In the genomic region with DNA sequence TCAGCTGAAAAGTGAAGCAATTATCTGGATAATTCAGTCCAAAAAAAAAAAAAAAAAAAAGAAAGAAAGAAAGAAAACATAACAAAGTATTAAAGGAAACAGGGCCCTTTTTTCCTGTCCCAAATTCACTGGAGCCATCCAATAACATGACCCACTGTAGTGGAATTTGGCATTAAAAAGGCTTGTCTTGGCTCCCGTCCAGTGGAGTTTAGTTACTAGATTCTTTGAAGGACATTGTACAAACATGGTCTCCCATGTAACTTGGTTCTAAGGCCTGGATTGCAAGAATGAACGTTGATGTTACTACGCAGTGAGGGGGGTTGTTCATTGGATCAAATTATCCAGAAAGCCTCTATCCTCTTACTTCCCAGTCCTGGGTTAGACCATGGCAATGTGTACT, we compare ENCODE assay signal across 10 mouse cellular contexts.
DNase-seq lines count a peak whose midpoint lies in the region; ATAC-seq and TF ChIP-seq lines count a peak whose summit lies in the region.
"Had no signal": no experiment of that assay in that cellular context is flagged by ENCODE, and none has a peak within 500 bp of the region (broad histone marks: within the 10 kb centered on the region; RNA-seq: fewer than 3 reads in every experiment).

No protein-coding gene starts in this region.

- H3K27ac ChIP-seq in midbrain, embryonic 14.5 days (replicated peaks; ENCODE audit: low read depth, low read length) = no peak overlapping the region
- H3K27ac ChIP-seq in midbrain, embryonic 13.5 days = no peak overlapping the region
- H3K27ac ChIP-seq in lung, postnatal 0 days (ENCODE audit: low read length) = no peak overlapping the region

- DNase-seq in midbrain, embryonic 14.5 days = peak; percentile 36
- DNase-seq in adrenal gland, postnatal 25 days = peak; percentile 67
- peak; percentile 82 for DNase-seq in heart, postnatal 4 days
- DNase-seq in lung, postnatal 0 days (ENCODE audit: low spot score) = peak; percentile 53
- DNase-seq in layer of hippocampus, adult 9-10 months (ENCODE audit: low spot score) = no peak
- no peak for DNase-seq in right cerebral cortex, postnatal 25 days
- DNase-seq: cerebellum, adult 11-12 months had no signal

- no peaks in the 10 kb centered on the region for H3K36me3 ChIP-seq in midbrain, embryonic 14.5 days (ENCODE audit: control insufficient read depth, insufficient read depth, low read length)
- no peaks in the 10 kb centered on the region for H3K36me3 ChIP-seq in midbrain, embryonic 13.5 days
- no peaks in the 10 kb centered on the region for H3K36me3 ChIP-seq in lung, postnatal 0 days (ENCODE audit: insufficient read depth, low read length)
- H3K36me3 ChIP-seq: G1E had no signal

- H3K4me2 ChIP-seq in midbrain, embryonic 14.5 days (ENCODE audit: low read length) = no peak overlapping the region
- no peak overlapping the region for H3K4me2 ChIP-seq in midbrain, embryonic 13.5 days (replicated peaks)
- no peak overlapping the region for H3K4me2 ChIP-seq in lung, postnatal 0 days (replicated peaks; ENCODE audit: low read depth, low read length)

- H3K9me3 ChIP-seq in midbrain, embryonic 14.5 days (ENCODE audit: control insufficient read depth, low read length) = no peaks in the 10 kb centered on the region
- H3K9me3 ChIP-seq in midbrain, embryonic 13.5 days = no peaks in the 10 kb centered on the region
- no peaks in the 10 kb centered on the region for H3K9me3 ChIP-seq in lung, postnatal 0 days (ENCODE audit: low read length)

- peaks cover 10% of the 10 kb centered on the region; the same call in 1 of the 2 replicates for H3K27me3 ChIP-seq in midbrain, embryonic 14.5 days (ENCODE audit: control insufficient read depth, insufficient read depth, low read length)
- peaks cover 22% of the 10 kb centered on the region for H3K27me3 ChIP-seq in midbrain, embryonic 13.5 days
- H3K27me3 ChIP-seq in lung, postnatal 0 days (replicated peaks; ENCODE audit: insufficient read depth, low read length) = no peaks in the 10 kb centered on the region

- H3K9ac ChIP-seq in midbrain, embryonic 14.5 days (replicated peaks; ENCODE audit: low read length) = no peak overlapping the region
- H3K9ac ChIP-seq in midbrain, embryonic 13.5 days (replicated peaks) = no peak overlapping the region
- H3K9ac ChIP-seq in lung, postnatal 0 days (replicated peaks; ENCODE audit: low read depth) = no peak overlapping the region

- TF ChIP-seq EP300 in lung, postnatal 0 days (IDR thresholded peaks at IDR 0.05) = no peak

- peaks cover 3% of the 10 kb centered on the region; the same call in 1 of the 2 replicates for H3K4me1 ChIP-seq in midbrain, embryonic 14.5 days (ENCODE audit: control insufficient read depth, insufficient read depth, low read length)
- H3K4me1 ChIP-seq in midbrain, embryonic 13.5 days (replicated peaks) = 0 out of 2 replicates have a peak, but pooled peaks cover 5% of the 10 kb centered on the region
- H3K4me1 ChIP-seq in lung, postnatal 0 days (ENCODE audit: insufficient read depth, low read depth, low read length) = peaks cover 3% of the 10 kb centered on the region; the same call in 1 of the 2 replicates

- H3K4me3 ChIP-seq in midbrain, embryonic 14.5 days (replicated peaks; ENCODE audit: low read depth, low read length) = no peak overlapping the region
- H3K4me3 ChIP-seq in midbrain, embryonic 13.5 days (replicated peaks) = no peak overlapping the region
- no peak overlapping the region for H3K4me3 ChIP-seq in lung, postnatal 0 days (ENCODE audit: low read depth, low read length)

- no peak for ATAC-seq in midbrain, embryonic 14.5 days (ENCODE audit: low FRiP score, low TSS enrichment)
- no peak for ATAC-seq in midbrain, embryonic 13.5 days
- ATAC-seq in lung, postnatal 0 days = no peak; the same call in 1 of the 2 replicates
- no peak for ATAC-seq in activated CD4-positive, CD25-positive, alpha-beta regulatory T cell, adult 4 months

- no peak for TF ChIP-seq CTCF in lung, postnatal 0 days (IDR thresholded peaks at IDR 0.05)

- 77% methylated on average over 3 of the region's 3 CpGs for WGBS in midbrain, embryonic 14.5 days
- WGBS in midbrain, embryonic 13.5 days = 75% methylated on average over 3 of the region's 3 CpGs
- WGBS in lung, postnatal 0 days = 29% methylated on average over 3 of the region's 3 CpGs

Comparison
In these comparisons a context has a peak if more than half of its experiments do, and no peak if none do; other contexts are left out.
1. DNase-seq: peak in midbrain, embryonic 14.5 days (single experiment), adrenal gland, postnatal 25 days (single experiment), heart, postnatal 4 days (single experiment) and lung, postnatal 0 days (single experiment); none in layer of hippocampus, adult 9-10 months (single experiment) and right cerebral cortex, postnatal 25 days (single experiment).